Mouse (Mus musculus) spleen, postnatal 4 days (tissue): ENCODE measurements around the gene Zbtb25.

Source experiments
- DNase-seq, 2 experiments: peaks; one replicate each; pipeline ENCODE4 v3.0.0; 2022; ENCODE audit warnings: low spot score in 2 of 2

Gene Zbtb25

GRCm38 (mm10) chr12:76369206-76369977 is at the start of gene Zbtb25:
TSS of gene Zbtb25 (minus strand) at chr12:76369602.
- peak; percentile 82 to 91 for DNase-seq

DNA sequence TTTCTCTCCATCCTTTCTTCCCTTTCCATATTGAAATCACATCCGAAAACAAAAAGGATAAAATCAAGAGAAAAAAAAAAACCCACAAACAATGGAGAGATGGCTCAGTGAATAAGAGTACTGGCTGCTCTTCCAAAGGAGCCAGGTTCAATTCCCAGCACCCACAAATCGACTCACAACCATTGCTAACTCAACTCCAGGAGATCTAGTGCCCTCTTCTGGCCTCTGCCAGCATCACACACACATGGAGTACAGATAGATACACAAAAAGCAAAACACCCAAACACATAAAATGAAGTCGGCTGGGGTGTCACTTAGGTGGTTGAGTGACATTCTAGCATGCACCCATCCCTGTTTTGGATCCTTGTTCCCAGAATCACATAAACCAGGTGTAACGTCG is 48.9 kb upstream of the Zbtb25 start:
- no peak for DNase-seq

- no peak for DNase-seq
Measured at GRCm38 (mm10) chr12:76417433-76417854, 48.0 kb upstream of the Zbtb25 start, which contains the start of gene Ppp1r36. TSS of gene Ppp1r36 (plus strand) at chr12:76417538.

- DNase-seq, result peak; percentile 28 to 64
Measured at GRCm38 (mm10) chr12:76415383-76416010, 46.1 kb upstream of the Zbtb25 start.

DNA sequence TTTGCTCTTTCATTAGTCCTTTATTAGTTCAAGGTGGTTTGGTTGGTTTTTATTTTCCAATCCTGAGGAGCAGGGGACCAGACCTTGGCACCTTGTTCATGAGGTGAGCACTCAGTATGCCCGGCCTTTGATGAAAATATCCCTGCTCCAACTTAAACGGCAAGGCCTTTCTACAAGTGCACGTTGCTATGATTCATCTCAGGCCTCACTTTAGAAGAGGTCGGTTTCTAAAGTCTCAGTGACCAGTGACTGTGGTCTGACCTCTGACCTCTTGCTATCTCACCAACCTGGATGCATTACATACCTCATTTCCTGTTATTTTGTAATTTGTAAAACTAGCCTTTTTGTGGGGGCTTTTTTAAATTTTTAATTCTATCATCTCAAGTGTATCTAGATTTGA is 39.8 kb upstream of the Zbtb25 start:
- DNase-seq, result no peak

DNA sequence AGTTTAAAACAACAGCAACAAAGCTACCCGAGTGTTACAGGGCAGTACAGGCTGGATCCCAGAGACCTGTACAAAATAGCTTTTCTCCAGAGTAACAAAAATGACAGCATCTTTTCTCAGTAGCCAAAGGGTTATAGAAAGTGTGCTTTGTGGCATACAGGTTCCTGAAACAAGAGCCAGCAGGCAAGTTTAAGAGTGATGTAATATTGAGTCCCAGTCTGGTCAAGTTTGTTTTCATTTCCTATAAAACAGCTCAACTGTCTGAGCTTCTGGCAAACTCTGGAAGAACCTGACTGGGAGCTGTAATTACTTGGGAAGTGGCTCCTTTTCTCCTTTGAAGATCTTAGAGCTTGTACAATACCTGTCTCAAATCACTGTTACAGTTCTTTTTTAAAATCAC is 37.8 kb upstream of the Zbtb25 start:
- DNase-seq, result no peak

DNA sequence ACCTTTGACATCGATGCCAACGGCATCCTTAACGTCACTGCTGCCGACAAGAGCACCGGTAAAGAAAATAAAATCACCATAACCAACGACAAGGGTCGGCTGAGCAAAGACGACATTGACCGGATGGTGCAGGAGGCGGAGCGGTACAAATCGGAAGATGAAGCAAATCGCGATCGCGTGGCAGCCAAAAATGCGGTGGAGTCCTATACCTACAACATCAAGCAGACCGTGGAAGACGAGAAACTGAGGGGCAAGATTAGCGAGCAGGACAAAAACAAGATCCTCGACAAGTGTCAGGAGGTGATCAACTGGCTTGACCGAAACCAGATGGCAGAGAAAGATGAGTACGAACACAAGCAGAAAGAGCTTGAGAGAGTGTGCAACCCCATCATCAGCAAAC is 36.6 kb upstream of the Zbtb25 start:
- peak in 1 of 2 experiments; percentile 65 for DNase-seq

- peak; percentile 16 to 68 for DNase-seq
Measured at GRCm38 (mm10) chr12:76405183-76405970, 36.0 kb upstream of the Zbtb25 start.

DNA sequence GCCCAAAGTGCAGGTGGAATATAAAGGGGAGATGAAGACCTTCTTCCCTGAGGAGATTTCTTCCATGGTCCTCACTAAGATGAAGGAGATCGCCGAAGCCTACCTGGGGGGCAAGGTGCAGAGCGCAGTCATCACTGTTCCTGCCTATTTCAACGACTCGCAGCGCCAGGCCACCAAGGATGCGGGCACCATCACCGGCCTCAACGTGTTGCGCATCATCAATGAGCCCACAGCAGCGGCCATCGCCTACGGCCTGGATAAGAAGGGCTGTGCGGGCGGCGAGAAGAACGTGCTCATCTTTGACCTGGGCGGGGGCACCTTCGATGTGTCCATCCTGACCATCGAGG is 35.4 kb upstream of the Zbtb25 start:
- DNase-seq, result no peak

DNA sequence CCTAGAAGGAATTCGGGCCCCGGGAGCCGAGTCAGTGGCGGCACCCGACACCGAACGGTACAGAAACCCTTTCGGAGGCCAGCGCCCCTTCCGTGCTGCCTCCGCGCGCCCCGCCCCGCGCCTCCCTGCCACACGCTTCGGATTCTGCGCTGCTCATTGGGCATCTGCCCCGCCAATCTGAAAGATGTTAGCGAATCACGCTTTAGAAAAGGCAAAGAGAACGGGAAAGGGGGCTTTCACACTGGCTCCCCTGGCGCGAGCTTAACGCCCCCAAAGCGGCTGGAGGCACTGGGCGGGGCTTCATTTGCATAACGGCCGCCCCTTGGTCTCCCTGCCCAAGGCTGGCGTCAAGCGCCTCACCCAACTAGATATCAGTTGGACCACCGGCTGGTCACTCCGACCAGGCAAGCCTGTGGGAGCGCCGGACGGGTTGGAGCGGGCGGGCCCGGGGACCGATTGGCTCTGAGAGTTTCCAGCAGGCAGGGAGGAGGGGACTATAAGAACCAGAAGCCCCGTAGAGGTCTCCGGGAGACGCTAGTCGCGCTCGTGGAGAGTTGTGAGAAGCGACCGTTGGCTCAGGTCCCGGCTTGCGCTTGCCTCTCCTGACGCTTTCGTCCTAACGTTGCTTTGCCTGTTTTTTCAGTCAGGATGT is 34.6 kb upstream of the Zbtb25 start, which contains the start of gene Hspa2:
Hspa2 (plus strand) TSS at position 291 of the 652 bp plus-strand sequence.
- DNase-seq, result peak; percentile 97

GRCm38 (mm10) chr12:76402991-76403885 is 33.8 kb upstream of the Zbtb25 start:
- peak in 1 of 2 experiments; percentile 60 for DNase-seq

GRCm38 (mm10) chr12:76401674-76402073 is 32.3 kb upstream of the Zbtb25 start:
- DNase-seq, result peak in 1 of 2 experiments; percentile 58

- no peak for DNase-seq
Measured at GRCm38 (mm10) chr12:76397281-76397680, 27.9 kb upstream of the Zbtb25 start.

DNA sequence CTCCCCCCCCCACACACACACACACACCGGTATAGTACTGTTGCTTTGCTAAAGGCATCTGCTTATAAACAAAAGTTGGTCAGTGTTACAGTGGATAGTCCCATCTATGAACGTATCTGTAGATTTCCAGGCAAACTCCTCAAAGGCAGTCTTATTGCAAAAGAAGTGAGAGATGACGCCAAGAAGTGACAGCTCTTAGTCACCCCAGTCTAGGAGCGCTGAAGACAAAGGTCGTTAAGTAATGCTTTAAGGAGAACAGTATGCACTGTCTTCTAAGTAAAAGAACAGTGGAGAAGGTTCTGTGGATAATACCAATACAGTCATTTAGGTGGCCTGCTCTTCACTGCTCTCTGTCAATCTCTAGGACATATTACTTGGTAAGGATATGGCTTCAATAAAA is 23.6 kb upstream of the Zbtb25 start:
- no peak for DNase-seq

DNA sequence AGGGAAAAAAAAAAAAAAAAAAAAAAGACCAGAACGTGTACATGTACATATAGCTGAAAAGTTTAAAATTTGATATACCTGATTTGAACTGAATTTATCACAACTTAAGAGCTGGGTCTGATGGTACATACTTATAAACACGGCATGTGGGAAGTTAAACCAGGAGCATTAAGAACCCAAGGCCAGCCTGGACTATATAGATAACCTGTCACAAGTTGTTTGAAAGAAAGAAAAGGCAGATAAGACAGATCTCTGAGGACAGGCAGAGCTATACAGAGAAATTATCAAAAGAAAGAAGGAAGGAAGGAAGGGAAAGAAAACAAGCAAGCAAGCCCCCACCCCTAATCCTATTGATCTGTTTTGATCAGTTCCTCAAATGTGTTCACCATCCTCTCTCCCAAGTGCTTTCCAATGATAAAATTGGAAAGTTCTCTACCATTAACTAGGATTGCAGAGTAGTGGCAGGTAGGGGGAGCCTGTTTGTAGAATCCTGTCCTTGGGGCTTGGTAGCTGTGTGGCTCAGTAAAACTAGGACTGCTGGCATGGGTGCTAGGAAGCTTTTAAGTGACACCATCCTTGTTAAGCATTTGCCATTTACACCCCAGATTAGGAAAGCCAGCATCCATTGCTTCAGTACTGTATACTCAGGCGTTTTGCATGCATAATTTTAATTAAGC is 22.3 kb upstream of the Zbtb25 start:
- no peak for DNase-seq

DNA sequence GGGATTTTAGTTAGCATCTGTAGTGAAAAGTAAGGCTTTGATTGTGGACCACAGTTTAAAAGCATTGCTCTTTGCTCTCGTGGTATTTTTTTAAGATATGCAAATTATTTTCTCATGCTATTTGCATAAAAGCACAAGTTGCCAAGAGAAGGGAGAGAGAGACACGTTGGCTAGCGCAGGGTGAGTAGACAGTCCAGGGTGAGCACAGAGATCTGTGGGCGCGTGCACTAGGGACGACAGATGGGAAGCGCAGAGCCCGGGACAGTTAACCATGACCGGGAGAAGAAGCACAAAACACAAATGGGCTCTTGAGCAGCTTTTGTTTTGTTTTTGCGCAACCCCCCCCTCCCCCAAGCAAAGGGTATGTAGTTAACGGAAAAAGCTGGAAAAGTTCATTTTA is 19.4 kb upstream of the Zbtb25 start:
- DNase-seq, result no peak

- no peak for DNase-seq
Measured at GRCm38 (mm10) chr12:76385342-76385741, 15.9 kb upstream of the Zbtb25 start.

DNA sequence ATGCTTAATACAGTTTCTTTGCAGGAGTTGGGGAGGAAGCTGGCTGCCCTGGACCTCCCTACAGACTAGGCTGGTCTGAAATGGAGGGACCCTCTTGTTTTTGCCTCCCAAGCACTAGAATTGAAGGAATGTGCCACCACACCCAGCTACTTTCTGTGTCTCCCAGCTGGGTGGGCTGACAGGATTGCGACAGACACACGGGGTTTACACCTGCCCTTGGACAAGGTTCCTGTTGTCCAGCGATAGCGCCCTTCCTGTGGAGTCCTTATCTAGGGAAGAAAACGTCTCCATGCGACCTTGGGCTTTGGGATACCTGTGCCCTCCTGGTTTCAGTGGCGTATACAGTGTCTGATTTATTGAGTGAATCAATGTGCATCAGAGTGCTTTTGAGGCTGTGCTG is 10.7 kb upstream of the Zbtb25 start:
- no peak for DNase-seq

DNA sequence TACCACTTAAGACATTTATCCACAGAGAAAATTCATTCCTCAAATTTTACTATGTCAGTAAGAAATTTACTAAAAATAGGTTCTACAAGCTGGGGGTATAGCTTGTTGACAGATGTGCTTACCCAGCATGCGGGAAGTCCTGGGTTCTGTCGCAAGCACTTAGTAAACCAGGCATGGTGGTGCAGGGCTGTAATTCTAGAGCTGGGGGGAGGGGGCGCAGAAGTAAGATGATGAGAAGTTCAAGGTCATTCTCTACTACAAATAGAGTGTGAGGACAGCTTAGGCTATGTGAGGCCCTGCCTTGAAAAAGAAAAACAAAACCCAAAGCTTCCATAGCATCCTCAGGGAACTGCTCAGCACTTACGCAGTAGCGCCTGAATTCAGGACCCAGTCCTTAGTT is 9.2 kb upstream of the Zbtb25 start:
- DNase-seq, result no peak

- DNase-seq, result peak in 1 of 2 experiments; percentile 60
Measured at GRCm38 (mm10) chr12:76377726-76378125, 8.3 kb upstream of the Zbtb25 start.
